Mouse (Mus musculus) heart, embryonic 15.5 days (tissue): ENCODE data around the gene Exoc4. TPM values are rescaled to one million over a fixed set of nuclear protein-coding genes. Genes with fewer than 3 reads are reported as not detected.

Experiments
- ATAC-seq: fragments of 200-750 bp; cut with Nextera tagmentation; replicated peaks from 2 replicates; pipeline ENCODE4 v1.8.0; 2017; ENCODE audit warnings: low read depth, moderate TSS enrichment; ENCODE audit not compliant: insufficient number of reproducible peaks, insufficient read depth, low FRiP score
- H3K27ac ChIP-seq: fragments of 300-500 bp; sonication (generic); 2 replicates; pipeline ENCODE4 v1.5.1; 2015; ENCODE audit warnings: mild to moderate bottlenecking, inconsistent platforms
- H3K27me3 ChIP-seq: fragments of 300-500 bp; sonication (generic); 2 replicates; pipeline ENCODE4 v1.6.1; 2015; ENCODE audit warnings: inconsistent platforms
- H3K36me3 ChIP-seq: fragments of 300-500 bp; sonication (generic); 2 replicates; pipeline ENCODE4 v1.6.1; 2015; ENCODE audit warnings: mild to moderate bottlenecking, inconsistent platforms
- H3K4me1 ChIP-seq: fragments of 300-500 bp; sonication (generic); replicated peaks from 2 replicates; pipeline ENCODE4 v1.6.1; 2015; ENCODE audit warnings: inconsistent platforms
- H3K4me2 ChIP-seq: fragments of 300-500 bp; sonication (generic); 2 replicates; pipeline ENCODE4 v1.6.1; 2015; ENCODE audit warnings: inconsistent platforms, mild to moderate bottlenecking, moderate library complexity
- H3K4me3 ChIP-seq: fragments of 300-500 bp; sonication (generic); 2 replicates; pipeline ENCODE4 v1.5.1; 2015; ENCODE audit warnings: mild to moderate bottlenecking, inconsistent platforms
- H3K9ac ChIP-seq: fragments of 300-500 bp; sonication (generic); 2 replicates; pipeline ENCODE4 v1.6.1; 2015; ENCODE audit warnings: mild to moderate bottlenecking, inconsistent platforms
- H3K9me3 ChIP-seq: fragments of 300-500 bp; sonication (generic); replicated peaks from 2 replicates; pipeline ENCODE4 v1.6.1; 2016; ENCODE audit warnings: inconsistent platforms
- WGBS: fragments of 180-500 bp; shearing (Covaris S2); methylation state at CpG from one replicate; pipeline ENCODE4 v1.1.7; 2015; ENCODE audit warnings: mixed read lengths; 5-methylcytosine and 5-hydroxymethylcytosine counted together
- polyA plus RNA-seq: library from polyadenylated mRNA; unstranded; fragments of >200 nt; fragmentation: Nextera tagmentation; extraction: Ambion mirVana; gene quantifications from 2 replicates; pipeline ENCODE4 v1.2.1, GENCODE M21; 2015

Exoc4 gene
- polyA plus RNA-seq, 1 experiment from 2014 or later, result 26.5 TPM

- Histone ChIP-seq H3K27me3 (no peaks in the 10 kb centered on the region), H3K36me3 (no peaks in the 10 kb centered on the region), H3K9me3 (no peaks in the 10 kb centered on the region), H3K4me1 (peaks cover 6% of the 10 kb centered on the region; the same call in 1 of the 2 replicates), H3K4me2 (no peak overlapping the region), H3K27ac (no peak overlapping the region), H3K4me3 (no peak overlapping the region), H3K9ac (no peak overlapping the region)
- no peak for ATAC-seq
- 25% methylated on average over 4 of the region's 4 CpGs for WGBS
These were observed 472.3 kb downstream of the Exoc4 start for GRCm38 (mm10) chr6:33721166-33721565.

GRCm38 (mm10) chr6:33722811-33723210 lies 473.9 kb downstream of the Exoc4 start:
- ATAC-seq, result no peak
- H3K9ac ChIP-seq, result no peak overlapping the region
- no peaks in the 10 kb centered on the region for H3K36me3 ChIP-seq
- no peak overlapping the region for H3K27ac ChIP-seq
- no peak overlapping the region for H3K4me3 ChIP-seq
- no peaks in the 10 kb centered on the region for H3K27me3 ChIP-seq
- peaks cover 6% of the 10 kb centered on the region; the same call in 1 of the 2 replicates for H3K4me1 ChIP-seq
- H3K9me3 ChIP-seq, result no peaks in the 10 kb centered on the region
- H3K4me2 ChIP-seq, result no peak overlapping the region
- 90% methylated on average over 2 of the region's 2 CpGs for WGBS

GRCm38 (mm10) chr6:33724596-33724995 lies 475.7 kb downstream of the Exoc4 start:
- Histone ChIP-seq H3K27ac (no peak overlapping the region), H3K4me2 (no peak overlapping the region), H3K9me3 (no peaks in the 10 kb centered on the region), H3K36me3 (no peaks in the 10 kb centered on the region), H3K4me1 (peaks cover 6% of the 10 kb centered on the region; the same call in 1 of the 2 replicates), H3K4me3 (no peak overlapping the region), H3K9ac (no peak overlapping the region), H3K27me3 (no peaks in the 10 kb centered on the region)
- ATAC-seq, result no peak
- 72% methylated on average over 3 of the region's 3 CpGs for WGBS

- no peak overlapping the region for H3K9ac ChIP-seq
- H3K4me2 ChIP-seq, result no peak overlapping the region
- no peaks in the 10 kb centered on the region for H3K27me3 ChIP-seq
- H3K4me3 ChIP-seq, result no peak overlapping the region
- ATAC-seq, result no peak
- H3K36me3 ChIP-seq, result no peaks in the 10 kb centered on the region
- 0 out of 2 replicates have a peak, but pooled peaks cover 2% of the 10 kb centered on the region for H3K4me1 ChIP-seq
- H3K9me3 ChIP-seq, result no peaks in the 10 kb centered on the region
- 69% methylated on average over 1 of the region's 1 CpGs for WGBS
- no peak overlapping the region for H3K27ac ChIP-seq
These were observed 478.4 kb downstream of the Exoc4 start for GRCm38 (mm10) chr6:33727271-33727670.

- Histone ChIP-seq H3K27ac (no peak overlapping the region), H3K36me3 (no peaks in the 10 kb centered on the region), H3K4me3 (no peak overlapping the region), H3K4me2 (no peak overlapping the region), H3K9ac (no peak overlapping the region), H3K27me3 (no peaks in the 10 kb centered on the region), H3K9me3 (no peaks in the 10 kb centered on the region), H3K4me1 (no peaks in the 10 kb centered on the region)
- ATAC-seq, result no peak
- WGBS, result 67% methylated on average over 2 of the region's 2 CpGs
These were observed 483.3 kb downstream of the Exoc4 start for GRCm38 (mm10) chr6:33732214-33732613.

- Histone ChIP-seq H3K4me1 (no peaks in the 10 kb centered on the region), H3K9me3 (no peaks in the 10 kb centered on the region), H3K27me3 (no peaks in the 10 kb centered on the region), H3K9ac (no peak overlapping the region), H3K4me2 (no peak overlapping the region), H3K27ac (no peak overlapping the region), H3K4me3 (no peak overlapping the region), H3K36me3 (no peaks in the 10 kb centered on the region)
- ATAC-seq, result no peak
These were observed 484.7 kb downstream of the Exoc4 start for GRCm38 (mm10) chr6:33733602-33734001.

GRCm38 (mm10) chr6:33734032-33734431 lies 485.1 kb downstream of the Exoc4 start:
- Histone ChIP-seq H3K9ac (no peak overlapping the region), H3K4me2 (no peak overlapping the region), H3K36me3 (no peaks in the 10 kb centered on the region), H3K27ac (no peak overlapping the region), H3K27me3 (no peaks in the 10 kb centered on the region), H3K9me3 (no peaks in the 10 kb centered on the region), H3K4me3 (no peak overlapping the region), H3K4me1 (no peaks in the 10 kb centered on the region)
- WGBS, result 92% methylated on average over 3 of the region's 3 CpGs
- ATAC-seq, result no peak

- Histone ChIP-seq H3K36me3 (no peaks in the 10 kb centered on the region), H3K4me2 (no peak overlapping the region), H3K27ac (no peak overlapping the region), H3K4me1 (no peaks in the 10 kb centered on the region), H3K9me3 (no peaks in the 10 kb centered on the region), H3K4me3 (no peak overlapping the region), H3K9ac (no peak overlapping the region), H3K27me3 (no peaks in the 10 kb centered on the region)
- ATAC-seq, result no peak
- 67% methylated on average over 3 of the region's 3 CpGs for WGBS
These were observed 490.0 kb downstream of the Exoc4 start for GRCm38 (mm10) chr6:33738857-33739291.

GRCm38 (mm10) chr6:33739304-33739703 lies 490.4 kb downstream of the Exoc4 start:
- Histone ChIP-seq H3K36me3 (no peaks in the 10 kb centered on the region), H3K27ac (no peak overlapping the region), H3K4me2 (no peak overlapping the region), H3K4me3 (no peak overlapping the region), H3K9me3 (no peaks in the 10 kb centered on the region), H3K27me3 (no peaks in the 10 kb centered on the region), H3K4me1 (no peaks in the 10 kb centered on the region), H3K9ac (no peak overlapping the region)
- WGBS, result 94% methylated on average over 4 of the region's 4 CpGs
- ATAC-seq, result no peak

GRCm38 (mm10) chr6:33755976-33756375 lies 507.1 kb downstream of the Exoc4 start:
- Histone ChIP-seq H3K4me1 (no peaks in the 10 kb centered on the region), H3K9ac (no peak overlapping the region), H3K36me3 (no peaks in the 10 kb centered on the region), H3K4me3 (no peak overlapping the region), H3K9me3 (no peaks in the 10 kb centered on the region), H3K4me2 (no peak overlapping the region), H3K27ac (no peak overlapping the region), H3K27me3 (no peaks in the 10 kb centered on the region)
- no peak for ATAC-seq
- WGBS, result 86% methylated on average over 5 of the region's 5 CpGs

- no peak for ATAC-seq
- H3K4me1 ChIP-seq, result 0 out of 2 replicates have a peak, but pooled peaks cover 3% of the 10 kb centered on the region
- H3K36me3 ChIP-seq, result no peaks in the 10 kb centered on the region
- H3K9me3 ChIP-seq, result no peaks in the 10 kb centered on the region
- H3K27me3 ChIP-seq, result no peaks in the 10 kb centered on the region
- H3K4me2 ChIP-seq, result no peak overlapping the region
- H3K4me3 ChIP-seq, result no peak overlapping the region
- H3K27ac ChIP-seq, result no peak overlapping the region
- no peak overlapping the region for H3K9ac ChIP-seq
These were observed 512.7 kb downstream of the Exoc4 start for GRCm38 (mm10) chr6:33761557-33761956.

- Histone ChIP-seq H3K27ac (no peak overlapping the region), H3K36me3 (no peaks in the 10 kb centered on the region), H3K4me1 (0 out of 2 replicates have a peak, but pooled peaks cover 3% of the 10 kb centered on the region), H3K4me2 (no peak overlapping the region), H3K9ac (no peak overlapping the region), H3K9me3 (no peaks in the 10 kb centered on the region), H3K27me3 (no peaks in the 10 kb centered on the region), H3K4me3 (no peak overlapping the region)
- ATAC-seq, result no peak
- WGBS, result 69% methylated on average over 4 of the region's 4 CpGs
These were observed 514.4 kb downstream of the Exoc4 start for GRCm38 (mm10) chr6:33763245-33763644.
